Mouse (Mus musculus): ENCODE data around the gene Ccdc93. TPM values are rescaled to one million over a fixed set of nuclear protein-coding genes. Genes with fewer than 3 reads are reported as not detected.

Ccdc93 gene
- polyA plus RNA-seq, 1 experiment: 0.06 TPM

DNA sequence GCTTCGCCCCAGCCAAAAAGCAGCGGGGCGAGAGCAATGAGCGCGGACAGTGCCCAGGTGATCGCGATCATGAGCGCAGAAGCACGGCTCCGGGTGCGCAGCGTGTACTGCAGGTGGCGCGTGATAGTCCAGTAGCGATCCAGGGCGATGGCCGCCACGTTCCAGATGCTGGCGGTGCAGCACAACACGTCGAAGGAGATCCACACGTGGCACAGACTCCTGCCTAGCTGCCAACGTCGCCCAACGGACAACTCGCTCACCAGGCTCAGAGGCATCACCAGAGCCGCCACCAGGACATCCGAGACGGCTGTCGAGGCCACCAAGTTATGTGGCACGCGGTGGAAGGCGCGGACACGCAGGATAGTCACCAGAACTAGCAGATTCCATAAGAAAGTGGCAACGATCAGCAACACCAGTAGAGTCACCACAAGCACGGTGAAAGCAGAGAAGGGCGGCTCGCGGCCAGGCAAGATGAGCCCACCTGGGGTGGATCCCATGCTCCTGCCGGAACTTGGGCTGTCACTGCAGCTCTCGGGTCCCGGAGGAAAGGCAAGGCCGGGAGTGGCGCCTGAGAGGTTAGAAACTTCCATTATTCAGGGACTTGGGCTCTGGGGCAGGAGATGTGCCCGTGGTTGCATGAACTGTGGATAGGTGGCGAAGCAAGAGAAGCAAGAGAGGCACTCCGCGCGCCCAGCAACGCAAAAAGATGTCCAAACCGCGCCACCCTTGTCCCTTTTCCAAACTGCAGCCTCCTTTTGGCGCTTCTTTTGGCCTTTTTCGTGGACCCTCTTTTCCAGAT lies 97.0 kb downstream of the Ccdc93 start:
- TF ChIP-seq TAL1 (IDR thresholded peaks at IDR 0.05; ENCODE audit: low read length) (no peak), GATA1 (IDR thresholded peaks at IDR 0.05; ENCODE audit: low read length) (no peak)
- no peaks in the 10 kb centered on the region for H3K4me1 ChIP-seq (ENCODE audit: control insufficient read depth)
- no peak overlapping the region for H3K4me3 ChIP-seq (replicated peaks)
- H3K36me3 ChIP-seq (ENCODE audit: control insufficient read depth): no peaks in the 10 kb centered on the region
- H3K9me3 ChIP-seq (ENCODE audit: control insufficient read depth, low read length): peaks cover 3% of the 10 kb centered on the region; the same call in 1 of the 2 replicates
- H3K27me3 ChIP-seq (ENCODE audit: control insufficient read depth): peaks cover 33% of the 10 kb centered on the region

GRCm38 (mm10) chr1:121528399-121528720 lies 97.5 kb downstream of the Ccdc93 start, which contains the start of gene Htr5b:
Htr5b (minus strand) TSS chr1:121528465.
- Histone ChIP-seq H3K36me3 (ENCODE audit: control insufficient read depth) (no peaks in the 10 kb centered on the region), H3K4me3 (replicated peaks) (no peak within 1 kb of the TSS), H3K27me3 (ENCODE audit: control insufficient read depth) (peaks cover 33% of the 10 kb centered on the region), H3K9me3 (ENCODE audit: control insufficient read depth, low read length) (peaks cover 3% of the 10 kb centered on the region; the same call in 1 of the 2 replicates), H3K4me1 (ENCODE audit: control insufficient read depth) (no peaks in the 10 kb centered on the region)
- TF ChIP-seq GATA1 (IDR thresholded peaks at IDR 0.05; ENCODE audit: low read length) (no peak), TAL1 (IDR thresholded peaks at IDR 0.05; ENCODE audit: low read length) (no peak)

GRCm38 (mm10) chr1:121529286-121529685 lies 98.4 kb downstream of the Ccdc93 start:
- peaks cover 3% of the 10 kb centered on the region; the same call in 1 of the 2 replicates for H3K9me3 ChIP-seq (ENCODE audit: control insufficient read depth, low read length)
- no peaks in the 10 kb centered on the region for H3K36me3 ChIP-seq (ENCODE audit: control insufficient read depth)
- no peak overlapping the region for H3K4me3 ChIP-seq (replicated peaks)
- H3K4me1 ChIP-seq (ENCODE audit: control insufficient read depth): no peaks in the 10 kb centered on the region
- no peak for TF ChIP-seq GATA1 (IDR thresholded peaks at IDR 0.05; ENCODE audit: low read length)
- no peak for TF ChIP-seq TAL1 (IDR thresholded peaks at IDR 0.05; ENCODE audit: low read length)
- peaks cover 33% of the 10 kb centered on the region for H3K27me3 ChIP-seq (ENCODE audit: control insufficient read depth)

GRCm38 (mm10) chr1:121531439-121531838 lies 100.6 kb downstream of the Ccdc93 start:
- Histone ChIP-seq H3K27me3 (ENCODE audit: control insufficient read depth) (peaks cover 28% of the 10 kb centered on the region), H3K36me3 (ENCODE audit: control insufficient read depth) (no peaks in the 10 kb centered on the region), H3K4me3 (replicated peaks) (no peak overlapping the region), H3K4me1 (ENCODE audit: control insufficient read depth) (no peaks in the 10 kb centered on the region), H3K9me3 (ENCODE audit: control insufficient read depth, low read length) (peaks cover 3% of the 10 kb centered on the region; the same call in 1 of the 2 replicates)
- TF ChIP-seq TAL1 (IDR thresholded peaks at IDR 0.05; ENCODE audit: low read length) (no peak), GATA1 (IDR thresholded peaks at IDR 0.05; ENCODE audit: low read length) (no peak)

- Histone ChIP-seq H3K36me3 (ENCODE audit: control insufficient read depth) (no peaks in the 10 kb centered on the region), H3K27me3 (ENCODE audit: control insufficient read depth) (no peaks in the 10 kb centered on the region), H3K9me3 (ENCODE audit: control insufficient read depth, low read length) (no peaks in the 10 kb centered on the region), H3K4me1 (ENCODE audit: control insufficient read depth) (no peaks in the 10 kb centered on the region), H3K4me3 (replicated peaks) (no peak overlapping the region)
- TF ChIP-seq TAL1 (IDR thresholded peaks at IDR 0.05; ENCODE audit: low read length) (no peak), GATA1 (IDR thresholded peaks at IDR 0.05; ENCODE audit: low read length) (no peak)
Measured at GRCm38 (mm10) chr1:121540361-121540760, 109.5 kb downstream of the Ccdc93 start.

- no peak overlapping the region for H3K4me3 ChIP-seq (replicated peaks)
- no peaks in the 10 kb centered on the region for H3K27me3 ChIP-seq (ENCODE audit: control insufficient read depth)
- H3K4me1 ChIP-seq (ENCODE audit: control insufficient read depth): peaks cover 13% of the 10 kb centered on the region
- peaks cover 7% of the 10 kb centered on the region for H3K9me3 ChIP-seq (ENCODE audit: control insufficient read depth, low read length)
- TF ChIP-seq TAL1 (IDR thresholded peaks at IDR 0.05; ENCODE audit: low read length) (no peak), GATA1 (IDR thresholded peaks at IDR 0.05; ENCODE audit: low read length) (no peak)
- peaks cover 13% of the 10 kb centered on the region for H3K36me3 ChIP-seq (ENCODE audit: control insufficient read depth)
Measured at GRCm38 (mm10) chr1:121546844-121547243, 116.0 kb downstream of the Ccdc93 start.

DNA sequence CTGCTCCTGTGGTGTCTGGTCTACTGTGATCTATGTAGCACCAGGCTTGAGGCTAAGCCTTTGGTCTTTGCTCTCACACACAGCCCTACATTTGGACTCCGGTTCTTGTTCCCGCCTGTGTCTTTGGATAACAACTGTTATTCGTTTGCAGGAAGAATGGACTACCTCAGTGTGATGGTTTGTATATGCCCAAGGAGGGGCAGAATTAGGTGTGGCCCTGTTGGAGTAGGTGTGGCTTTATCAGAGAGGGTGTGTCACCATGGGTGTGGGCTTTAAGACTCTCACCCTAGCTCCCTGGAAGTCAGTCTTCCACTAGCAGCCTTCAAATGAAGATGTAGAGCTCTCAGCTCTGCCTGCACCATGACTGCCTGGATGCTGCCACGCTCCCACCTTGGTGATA lies 117.8 kb downstream of the Ccdc93 start:
- no peak for TF ChIP-seq TAL1 (IDR thresholded peaks at IDR 0.05; ENCODE audit: low read length)
- Histone ChIP-seq H3K4me1 (ENCODE audit: control insufficient read depth) (peaks cover 13% of the 10 kb centered on the region), H3K27me3 (ENCODE audit: control insufficient read depth) (no peaks in the 10 kb centered on the region), H3K9me3 (ENCODE audit: control insufficient read depth, low read length) (peaks cover 7% of the 10 kb centered on the region), H3K36me3 (ENCODE audit: control insufficient read depth) (peaks cover 27% of the 10 kb centered on the region), H3K4me3 (replicated peaks) (no peak overlapping the region)

GRCm38 (mm10) chr1:121549456-121549855 lies 118.6 kb downstream of the Ccdc93 start:
- TF ChIP-seq GATA1 (IDR thresholded peaks at IDR 0.05; ENCODE audit: low read length): no peak
- no peak for TF ChIP-seq TAL1 (IDR thresholded peaks at IDR 0.05; ENCODE audit: low read length)
- H3K9me3 ChIP-seq (ENCODE audit: control insufficient read depth, low read length): peaks cover 7% of the 10 kb centered on the region
- H3K4me1 ChIP-seq (ENCODE audit: control insufficient read depth): peaks cover 13% of the 10 kb centered on the region
- H3K27me3 ChIP-seq (ENCODE audit: control insufficient read depth): no peaks in the 10 kb centered on the region
- H3K4me3 ChIP-seq (replicated peaks): no peak overlapping the region
- H3K36me3 ChIP-seq (ENCODE audit: control insufficient read depth): peaks cover 33% of the 10 kb centered on the region

- TF ChIP-seq GATA1 (IDR thresholded peaks at IDR 0.05; ENCODE audit: low read length) (no peak), TAL1 (IDR thresholded peaks at IDR 0.05; ENCODE audit: low read length) (no peak)
- no peak overlapping the region for H3K4me3 ChIP-seq (replicated peaks)
- peaks cover 48% of the 10 kb centered on the region for H3K36me3 ChIP-seq (ENCODE audit: control insufficient read depth)
Measured at GRCm38 (mm10) chr1:121550801-121551456, 120.1 kb downstream of the Ccdc93 start.

More at GRCm38 (mm10) chr1:121550801-121551456, 120.1 kb downstream of the Ccdc93 start:
- peaks cover 7% of the 10 kb centered on the region for H3K9me3 ChIP-seq (ENCODE audit: control insufficient read depth, low read length)
- no peaks in the 10 kb centered on the region for H3K27me3 ChIP-seq (ENCODE audit: control insufficient read depth)
- H3K4me1 ChIP-seq (ENCODE audit: control insufficient read depth): peaks cover 13% of the 10 kb centered on the region
